Mouse (Mus musculus) central nervous system, embryonic 14 days (tissue): ENCODE measurements around the gene Chchd5. TPM values are rescaled to one million over a fixed set of nuclear protein-coding genes. Genes with fewer than 3 reads are reported as not detected.

Experiments
- polyA plus RNA-seq: library from polyadenylated mRNA; depleted of rRNA; stranded (reverse); fragments of >200 nt; gene quantifications from 2 replicates; pipeline ENCODE4 v1.2.3, GENCODE M21; 2012; rRNA removed

Gene Chchd5
- 25.8 and 27.5 TPM in 2 replicates for polyA plus RNA-seq

GRCm38 (mm10) chr2:129129412-129129929 lies at the start of gene Chchd5:
Chchd5 (plus strand) TSS chr2:129129700.

GRCm38 (mm10) chr2:129100784-129101310 lies 28.7 kb upstream of the Chchd5 start, which contains the start of gene Polr1b:
Polr1b (plus strand) TSS chr2:129100995.

Other genes starting within 250 kb of the Chchd5 start
- gene Zc3h8, start 185.6 kb upstream of the Chchd5 start, polyA plus RNA-seq: 10.9 and 11.2 TPM in 2 replicates
- gene Zc3h6, start 162.3 kb upstream of the Chchd5 start, polyA plus RNA-seq: 2.6 and 3.0 TPM in 2 replicates
- 18.7 and 19.0 TPM in 2 replicates for gene Gm10762, start 162.0 kb upstream of the Chchd5 start, polyA plus RNA-seq
- 0.64 and 0.65 TPM in 2 replicates for gene Vinac1, start 81.5 kb upstream of the Chchd5 start, polyA plus RNA-seq
- 23.8 and 26.2 TPM in 2 replicates for gene Ttl, start 63.8 kb upstream of the Chchd5 start, polyA plus RNA-seq
- 28.2 and 29.6 TPM in 2 replicates for gene Polr1b, start 28.7 kb upstream of the Chchd5 start, polyA plus RNA-seq
- 70.3 and 70.9 TPM in 2 replicates for gene Slc20a1, start 69.1 kb downstream of the Chchd5 start, polyA plus RNA-seq
- gene Ckap2l, start 167.5 kb downstream of the Chchd5 start, polyA plus RNA-seq: 8.9 and 10.1 TPM in 2 replicates
- 0.22 and 0.83 TPM in 2 replicates for gene Il1a, start 180.3 kb downstream of the Chchd5 start, polyA plus RNA-seq
- gene Il1b, start 241.4 kb downstream of the Chchd5 start, polyA plus RNA-seq: 0.14 and 1.9 TPM in 2 replicates